Mouse (Mus musculus) hematopoietic multipotent progenitor cell, adult 10-12 weeks (in vitro differentiated cells): Measurements from ENCODE around the gene Max. TPM values are rescaled to one million over a fixed set of nuclear protein-coding genes. Genes with fewer than 3 reads are reported as not detected.

ENCODE experiments used
- polyA plus RNA-seq: library from polyadenylated mRNA; stranded (reverse); fragments of >175 nt; gene quantifications from 2 replicates; pipeline ENCODE4 v1.2.3, GENCODE M21; 2012; ENCODE audit warnings: low replicate concordance

Max gene
- polyA plus RNA-seq = 80.7 and 140 TPM in 2 replicates

DNA sequence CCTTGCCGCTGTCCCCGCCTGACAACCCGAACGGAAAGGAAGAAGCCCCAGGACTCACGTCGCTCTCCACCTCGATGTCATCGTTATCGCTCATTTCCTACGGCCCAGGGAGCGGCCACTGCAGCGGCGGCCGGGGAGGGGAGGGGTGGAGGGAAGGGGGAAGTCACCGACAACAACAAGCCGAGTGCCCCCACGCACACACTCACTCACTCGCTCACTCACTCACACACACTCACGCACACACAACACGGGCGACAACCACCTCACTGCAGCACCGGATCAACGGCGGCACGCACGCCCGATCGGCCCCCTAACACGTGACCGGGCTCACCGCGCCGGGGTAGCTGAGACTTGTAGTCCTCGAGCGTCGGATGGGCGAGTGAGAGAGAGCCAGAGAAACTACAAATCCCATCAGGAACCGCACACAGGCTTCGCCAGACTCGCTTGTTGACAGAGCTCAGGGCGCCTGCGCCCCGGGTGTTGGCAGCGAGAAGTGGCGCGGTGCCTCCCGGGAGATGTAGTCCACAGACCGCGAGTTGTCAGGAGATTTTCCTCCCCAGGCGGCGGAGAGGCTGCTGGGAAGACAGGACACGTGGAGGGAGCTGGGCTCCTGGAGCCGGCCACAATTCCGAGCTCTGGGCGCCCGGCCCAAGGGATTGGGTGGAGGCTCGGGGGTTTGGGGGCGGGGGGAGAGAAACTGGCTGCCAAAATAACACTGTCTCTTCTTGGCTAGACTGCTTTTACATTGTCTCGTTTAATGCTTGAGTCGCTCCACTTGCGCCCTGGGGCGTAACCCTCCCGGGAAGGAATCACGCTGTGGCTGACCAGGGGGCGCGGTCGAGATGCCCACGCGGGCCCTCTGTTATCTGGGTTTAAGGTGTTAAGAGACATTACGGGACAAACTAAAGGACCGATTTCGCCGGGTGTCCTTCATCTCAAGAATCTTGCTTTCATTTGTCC is at the start of gene Max:
Gene Max, minus strand, starts transcription at position 270 of the 960 bp plus-strand sequence.

Other genes with a start within 250 kb of the Max start
- 1.5 and 6.3 TPM in 2 replicates for gene Churc1, start 196.7 kb downstream of the Max start, polyA plus RNA-seq
- gene Fntb, start 196.6 kb downstream of the Max start, polyA plus RNA-seq = 7.4 and 16.7 TPM in 2 replicates
- not detected in 2 replicates for gene Gpx2, start 166.6 kb downstream of the Max start, polyA plus RNA-seq
- 0.50 TPM in 1 of 2 replicates, not detected in the other for gene Rab15, start 139.3 kb downstream of the Max start, polyA plus RNA-seq